Mouse (Mus musculus) liver, embryonic 14.5 days (tissue): Measurements from ENCODE around the gene Kcnj14.

Experiments used
- CTCF ChIP-seq: IDR thresholded peaks from 2 replicates; pipeline ENCODE4 v1.5.1; 2016; ENCODE audit warnings: antibody characterized with exemption, low read depth, control low read depth
- EP300 ChIP-seq: IDR thresholded peaks from 2 replicates; pipeline ENCODE4 v1.6.1; 2016; ENCODE audit warnings: antibody characterized with exemption, low read depth

DNA sequence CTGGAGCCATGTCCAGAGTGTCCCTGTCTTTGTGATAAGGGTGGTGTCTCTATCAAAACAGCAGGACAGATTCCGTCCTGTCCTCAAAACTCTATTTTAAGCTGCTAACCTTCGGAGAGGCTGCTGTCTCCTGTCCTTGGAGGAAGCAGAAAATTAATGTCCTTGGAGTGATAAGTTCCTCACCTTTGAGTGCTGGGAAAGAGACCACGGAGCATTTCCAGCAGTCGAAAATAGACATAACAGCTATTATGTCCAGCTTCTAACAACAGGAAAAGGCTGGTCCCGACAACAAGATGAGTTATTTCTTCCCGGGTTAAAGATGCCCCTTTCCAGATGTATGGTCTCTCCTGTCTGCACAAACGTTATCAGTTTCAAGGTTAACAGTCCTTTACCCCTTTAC, 49.3 kb downstream of the Kcnj14 start:
- TF ChIP-seq CTCF (no peak), EP300 (no peak)
